Mouse (Mus musculus) bone marrow macrophage, adult 2 months (primary cell): Measurements from ENCODE around the gene Onecut3.

Experiments
- CTCF ChIP-seq: IDR thresholded peaks from 2 replicates; pipeline ENCODE4 v1.5.1; 2012; ENCODE audit warnings: low read depth, mild to moderate bottlenecking, low read length, moderate library complexity
- POLR2A ChIP-seq: IDR thresholded peaks from 2 replicates; pipeline ENCODE4 v1.6.1; 2012; ENCODE audit warnings: mild to moderate bottlenecking, low read depth, low read length, borderline replicate concordance

DNA sequence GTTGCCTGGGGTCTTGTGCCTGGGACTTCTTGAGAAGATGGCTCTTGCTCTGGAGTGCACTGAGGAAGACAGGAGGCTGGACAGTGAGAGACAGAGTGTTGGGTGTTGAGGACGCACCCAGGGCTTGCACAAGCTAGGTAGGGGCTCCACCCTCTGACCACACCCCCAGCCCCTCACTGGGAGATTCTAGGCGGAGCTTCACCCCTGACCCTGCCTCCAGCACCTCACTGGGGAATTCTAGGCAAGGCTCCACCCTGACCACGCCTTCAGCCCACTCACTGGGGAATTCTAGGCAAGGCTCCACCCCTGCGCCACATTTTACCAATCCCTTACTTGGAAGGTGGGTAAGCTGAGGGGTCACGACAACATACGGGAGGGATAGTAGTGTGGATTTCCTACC lies 44.0 kb upstream of the Onecut3 start:
- TF ChIP-seq CTCF = no peak
- no peak for TF ChIP-seq POLR2A
